Comparison of ENCODE assay signal across 14 mouse cellular contexts in the genomic region with DNA sequence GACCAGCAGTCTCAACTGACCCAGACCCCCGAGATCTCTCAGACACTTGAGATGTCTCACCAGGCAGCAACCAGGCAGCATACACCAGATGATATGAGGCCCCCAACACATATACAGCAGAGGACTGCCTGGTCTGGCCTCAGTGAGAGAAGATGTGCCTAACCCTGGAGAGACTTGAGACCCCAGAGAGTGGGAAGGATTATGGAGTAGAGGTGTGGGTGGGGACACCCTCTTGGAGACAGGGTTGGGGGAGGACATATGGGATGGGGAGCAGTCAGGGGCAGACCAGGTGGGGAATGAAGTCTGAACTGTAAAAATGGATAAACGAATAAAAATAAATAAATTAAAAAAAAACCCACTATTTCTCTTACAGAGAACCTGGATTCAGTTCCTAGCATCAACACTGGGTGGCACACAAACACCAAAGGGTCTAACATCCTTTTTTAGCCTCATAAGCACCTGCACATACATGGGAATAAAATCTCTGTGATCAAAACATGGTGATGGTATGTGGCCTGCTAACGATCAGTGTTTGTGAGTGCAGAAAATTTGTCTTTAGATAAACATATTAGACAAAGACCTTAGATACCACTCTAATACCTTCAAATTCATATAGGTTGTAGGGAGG. TPM values are rescaled to one million over a fixed set of nuclear protein-coding genes. Genes with fewer than 3 reads are reported as not detected.
DNase-seq lines count a peak whose midpoint lies in the region; ATAC-seq and TF ChIP-seq lines count a peak whose summit lies in the region.
"Had no signal": no experiment of that assay in that cellular context is flagged by ENCODE, and none has a peak within 500 bp of the region (broad histone marks: within the 10 kb centered on the region; RNA-seq: fewer than 3 reads in every experiment).

No protein-coding gene starts in this region.

- no peaks in the 10 kb centered on the region for H3K27me3 ChIP-seq in forebrain, postnatal 0 days (ENCODE audit: insufficient read depth, low read length)
- no peaks in the 10 kb centered on the region for H3K27me3 ChIP-seq in forebrain, embryonic 11.5 days (ENCODE audit: control insufficient read depth, insufficient read depth, low read length)
- H3K27me3 ChIP-seq in lung, postnatal 0 days (replicated peaks; ENCODE audit: insufficient read depth, low read length): no peaks in the 10 kb centered on the region
- H3K27me3 ChIP-seq in Patski: peaks cover 20% of the 10 kb centered on the region
- peaks cover 4% of the 10 kb centered on the region; the same call in 1 of the 2 replicates for H3K27me3 ChIP-seq in midbrain, embryonic 15.5 days (replicated peaks)
- H3K27me3 ChIP-seq: liver, embryonic 13.5 days; neural tube, embryonic 12.5 days had no signal

- H3K9ac ChIP-seq in forebrain, postnatal 0 days: no peak overlapping the region
- H3K9ac ChIP-seq in forebrain, embryonic 11.5 days (ENCODE audit: low read length): no peak overlapping the region
- H3K9ac ChIP-seq in lung, postnatal 0 days (replicated peaks; ENCODE audit: low read depth): no peak overlapping the region
- H3K9ac ChIP-seq in midbrain, embryonic 15.5 days: no peak overlapping the region
- H3K9ac ChIP-seq: liver, embryonic 13.5 days; neural tube, embryonic 12.5 days had no signal

- DNase-seq in forebrain, postnatal 0 days: peak; percentile 49
- no peak for DNase-seq in forebrain, embryonic 11.5 days (ENCODE audit: low spot score)
- no peak for DNase-seq in lung, postnatal 0 days (ENCODE audit: low spot score)
- DNase-seq in lung, postnatal 25 days (ENCODE audit: low spot score): no peak
- DNase-seq in Patski (ENCODE audit: low read depth, low spot score): no peak
- no peak for DNase-seq in thymus, postnatal 14 days
- no peak for DNase-seq in adipocyte (ENCODE audit: low spot score)
- DNase-seq: kidney, postnatal 14 days; liver, embryonic 13.5 days had no signal

- CTCF ChIA-PET in Patski (lab: Charles Lee): no interaction called here

- no peak overlapping the region for H3K27ac ChIP-seq in forebrain, postnatal 0 days (ENCODE audit: low read depth, low read length)
- H3K27ac ChIP-seq in forebrain, embryonic 11.5 days (ENCODE audit: low read depth, low read length): no peak overlapping the region
- H3K27ac ChIP-seq in lung, postnatal 0 days (ENCODE audit: low read length): no peak overlapping the region
- H3K27ac ChIP-seq in midbrain, embryonic 15.5 days: no peak overlapping the region
- H3K27ac ChIP-seq: heart, embryonic 10.5 days; liver, embryonic 13.5 days; macrophage; neural tube, embryonic 12.5 days had no signal

- TF ChIP-seq EP300 in lung, postnatal 0 days (IDR thresholded peaks at IDR 0.05): no peak

- ATAC-seq in forebrain, postnatal 0 days: no peak
- no peak; the same call in 1 of the 2 replicates for ATAC-seq in forebrain, embryonic 11.5 days (replicated peaks; ENCODE audit: low FRiP score)
- ATAC-seq in lung, postnatal 0 days: no peak
- no peak for ATAC-seq in Patski
- ATAC-seq in midbrain, embryonic 15.5 days (replicated peaks): peak; percentile 59

- no peak overlapping the region for H3K4me2 ChIP-seq in forebrain, postnatal 0 days (ENCODE audit: low read depth)
- H3K4me2 ChIP-seq in forebrain, embryonic 11.5 days (ENCODE audit: low read depth, low read length, severe bottlenecking): no peak overlapping the region
- no peak overlapping the region for H3K4me2 ChIP-seq in lung, postnatal 0 days (replicated peaks; ENCODE audit: low read depth, low read length)
- H3K4me2 ChIP-seq in midbrain, embryonic 15.5 days: no peak overlapping the region
- H3K4me2 ChIP-seq: liver, embryonic 13.5 days; neural tube, embryonic 12.5 days had no signal

- no peak overlapping the region for H3K4me3 ChIP-seq in forebrain, postnatal 0 days (ENCODE audit: low read depth, low read length)
- no peak overlapping the region for H3K4me3 ChIP-seq in forebrain, embryonic 11.5 days (ENCODE audit: low read depth, low read length)
- no peak overlapping the region for H3K4me3 ChIP-seq in lung, postnatal 0 days (ENCODE audit: low read depth, low read length)
- H3K4me3 ChIP-seq in midbrain, embryonic 15.5 days: no peak overlapping the region
- H3K4me3 ChIP-seq: heart, embryonic 10.5 days; liver, embryonic 13.5 days; neural tube, embryonic 12.5 days had no signal

- no peaks in the 10 kb centered on the region for H3K9me3 ChIP-seq in forebrain, postnatal 0 days (ENCODE audit: low read length)
- H3K9me3 ChIP-seq in forebrain, embryonic 11.5 days (ENCODE audit: control insufficient read depth, low read length): no peaks in the 10 kb centered on the region
- H3K9me3 ChIP-seq in lung, postnatal 0 days (ENCODE audit: low read length): no peaks in the 10 kb centered on the region
- no peaks in the 10 kb centered on the region for H3K9me3 ChIP-seq in midbrain, embryonic 15.5 days
- H3K9me3 ChIP-seq: heart, embryonic 10.5 days; liver, embryonic 13.5 days; neural tube, embryonic 12.5 days had no signal

- H3K36me3 ChIP-seq in forebrain, postnatal 0 days (ENCODE audit: insufficient read depth): no peaks in the 10 kb centered on the region
- H3K36me3 ChIP-seq in forebrain, embryonic 11.5 days (ENCODE audit: control insufficient read depth, insufficient read depth, low read length): no peaks in the 10 kb centered on the region
- no peaks in the 10 kb centered on the region for H3K36me3 ChIP-seq in lung, postnatal 0 days (ENCODE audit: insufficient read depth, low read length)
- H3K36me3 ChIP-seq in midbrain, embryonic 15.5 days (replicated peaks): no peaks in the 10 kb centered on the region
- H3K36me3 ChIP-seq: heart, embryonic 10.5 days; liver, embryonic 13.5 days; neural tube, embryonic 12.5 days had no signal

- in situ Hi-C loops in Patski (cut with MboI; ENCODE audit: low pct_unique_long_range_greater_than_20kb): no loop called here

- no peaks in the 10 kb centered on the region for H3K4me1 ChIP-seq in forebrain, postnatal 0 days (ENCODE audit: insufficient read depth)
- no peaks in the 10 kb centered on the region for H3K4me1 ChIP-seq in forebrain, embryonic 11.5 days (replicated peaks; ENCODE audit: control insufficient read depth, insufficient read depth, low read length)
- no peaks in the 10 kb centered on the region for H3K4me1 ChIP-seq in lung, postnatal 0 days (ENCODE audit: insufficient read depth, low read depth, low read length)
- no peaks in the 10 kb centered on the region for H3K4me1 ChIP-seq in midbrain, embryonic 15.5 days
- H3K4me1 ChIP-seq: heart, embryonic 10.5 days; liver, embryonic 13.5 days; neural tube, embryonic 12.5 days had no signal

- POLR2A ChIA-PET in Patski (lab: Charles Lee): no interaction called here

- WGBS in forebrain, postnatal 0 days: 68% methylated on average over 3 of the region's 3 CpGs
- 74% methylated on average over 3 of the region's 3 CpGs for WGBS in forebrain, embryonic 11.5 days
- WGBS in lung, postnatal 0 days: 67% methylated on average over 3 of the region's 3 CpGs
- 78% methylated on average over 3 of the region's 3 CpGs for WGBS in midbrain, embryonic 15.5 days

- peak; percentile 70 for TF ChIP-seq CTCF in forebrain, postnatal 0 days (IDR thresholded peaks at IDR 0.05; ENCODE audit: low read depth)
- peak; percentile 14; the same call in 1 of the 2 replicates for TF ChIP-seq CTCF in lung, postnatal 0 days (IDR thresholded peaks at IDR 0.05)
- peak; percentile 50 for TF ChIP-seq CTCF in Patski (IDR thresholded peaks at IDR 0.05)

RNA-seq across cellular contexts. Expression of gene Steap1, which starts 7.4 kb away (rescaled TPM):
- 0.57 TPM in 1 of 2 replicates, not detected in the other for total RNA-seq in forebrain, postnatal 0 days (2014; rRNA removed)
- polyA plus RNA-seq in forebrain, postnatal 0 days (2015; fragmentation: Nextera tagmentation; extraction: Ambion mirVana): 2.1 and 2.8 TPM in 2 replicates
- polyA plus RNA-seq in forebrain, embryonic 11.5 days (2014; fragmentation: Nextera tagmentation; extraction: Ambion mirVana): 4.5 and 4.8 TPM in 2 replicates
- polyA plus RNA-seq in lung, postnatal 0 days (2015; fragmentation: Nextera tagmentation; extraction: Ambion mirVana): 4.0 and 4.1 TPM in 2 replicates
- 199 TPM for polyA plus RNA-seq in Patski (2021)
- polyA plus RNA-seq in midbrain, embryonic 15.5 days (2015; fragmentation: Nextera tagmentation; extraction: Ambion mirVana): 0.88 and 1.2 TPM in 2 replicates
- total RNA-seq: gastrocnemius, adult 8-10 months had no signal
- polyA plus RNA-seq: macrophage had no signal

Comparison
In these comparisons a context has a peak if more than half of its experiments do, and no peak if none do; other contexts are left out.
1. CTCF ChIP-seq: peak in every context shown above with its lines; median percentile 70 in forebrain, postnatal 0 days; 50 in Patski; 14 in lung, postnatal 0 days.
2. RNA of gene Steap1, which starts 7.4 kb away (polyA plus RNA-seq): 199 TPM in Patski (single experiment); 4.5 to 4.8 TPM in forebrain, embryonic 11.5 days, 4.0 to 4.1 TPM in lung, postnatal 0 days, 2.1 to 2.8 TPM in forebrain, postnatal 0 days and 0.88 to 1.2 TPM in midbrain, embryonic 15.5 days; every median in the first group is over 10 times any median in the second.